Comparison of ENCODE assay signal across 9 mouse cellular contexts in the genomic region with DNA sequence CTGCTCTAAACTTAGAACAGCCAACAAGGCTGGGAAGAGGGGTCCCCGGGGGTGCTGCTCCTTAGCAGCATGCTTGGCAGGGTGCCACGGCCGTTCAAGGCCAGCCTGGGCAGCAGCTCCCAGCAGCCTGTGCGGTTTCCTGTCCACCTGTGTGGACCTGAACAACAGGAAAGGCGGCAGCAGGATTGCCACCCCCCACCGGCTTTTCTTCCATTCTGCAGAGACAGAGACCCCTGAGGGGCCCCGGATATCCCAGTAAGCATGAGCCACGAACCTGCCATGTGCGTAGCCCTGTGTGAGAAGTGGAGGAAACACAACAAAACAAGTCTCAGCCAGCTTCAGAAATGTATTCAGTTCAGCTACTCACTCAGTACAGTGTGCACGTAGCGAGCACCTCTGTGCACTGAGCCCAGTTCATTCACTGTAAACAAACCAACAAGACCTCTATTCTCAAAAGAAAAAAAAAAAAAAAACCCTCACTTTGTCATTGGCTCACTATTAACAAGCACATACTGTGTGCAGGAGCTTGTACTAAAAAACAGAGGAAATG.
DNase-seq lines count a peak whose midpoint lies in the region; ATAC-seq and TF ChIP-seq lines count a peak whose summit lies in the region.
"Had no signal": no experiment of that assay in that cellular context is flagged by ENCODE, and none has a peak within 500 bp of the region (broad histone marks: within the 10 kb centered on the region; RNA-seq: fewer than 3 reads in every experiment).

No protein-coding gene starts in this region.

- H3K9ac ChIP-seq in hindbrain, embryonic 16.5 days (ENCODE audit: low read depth, low read length): no peak overlapping the region

- DNase-seq in cerebellum, postnatal 10 days: peak; percentile 65 to 75
- no peak for DNase-seq in cerebellum, adult 9-10 months
- DNase-seq in thymus, adult 2 months: no peak
- no peak for DNase-seq in thymus, adult 18-20 months
- DNase-seq in lung, postnatal 14 days: peak; percentile 44
- DNase-seq in adipocyte (ENCODE audit: low spot score): no peak
- no peak for DNase-seq in left cerebral cortex, postnatal 14 days (ENCODE audit: low spot score in 2 of 2)

- H3K36me3 ChIP-seq in thymus, adult 2 months (ENCODE audit: control insufficient read depth, insufficient read depth, low read length): no peaks in the 10 kb centered on the region
- no peaks in the 10 kb centered on the region for H3K36me3 ChIP-seq in hindbrain, embryonic 16.5 days (ENCODE audit: control insufficient read depth, insufficient read depth, low read length)

- H3K4me2 ChIP-seq in hindbrain, embryonic 16.5 days (ENCODE audit: low read length): no peak overlapping the region

- H3K4me1 ChIP-seq in thymus, adult 2 months (replicated peaks; ENCODE audit: control insufficient read depth, insufficient read depth, low read length): peaks cover 27% of the 10 kb centered on the region
- peaks cover 23% of the 10 kb centered on the region for H3K4me1 ChIP-seq in hindbrain, embryonic 16.5 days (ENCODE audit: control insufficient read depth, insufficient read depth, low read depth, low read length)

- 14% methylated on average over 11 of the region's 11 CpGs for WGBS in thymus, adult 2 months
- 38% methylated on average over 11 of the region's 11 CpGs for WGBS in hindbrain, embryonic 16.5 days

- H3K4me3 ChIP-seq in thymus, adult 2 months (ENCODE audit: control insufficient read depth, insufficient read depth, low read length): no peak overlapping the region
- no peak overlapping the region for H3K4me3 ChIP-seq in hindbrain, embryonic 16.5 days (ENCODE audit: low read length)
- H3K4me3 ChIP-seq: megakaryocyte, embryonic 14.5 days had no signal

- TF ChIP-seq CTCF in thymus, adult 2 months (IDR thresholded peaks at IDR 0.05; ENCODE audit: borderline replicate concordance, control insufficient read depth, extremely low read depth, insufficient read depth, low read length, poor library complexity): no peak

- H3K9me3 ChIP-seq in hindbrain, embryonic 16.5 days (ENCODE audit: control insufficient read depth, low read length): no peaks in the 10 kb centered on the region
- H3K9me3 ChIP-seq: megakaryocyte, embryonic 14.5 days had no signal

- no peaks in the 10 kb centered on the region for H3K27me3 ChIP-seq in thymus, adult 2 months (ENCODE audit: control insufficient read depth, insufficient read depth, low read length)
- H3K27me3 ChIP-seq in hindbrain, embryonic 16.5 days (replicated peaks; ENCODE audit: control insufficient read depth, insufficient read depth, low read length): no peaks in the 10 kb centered on the region

- intact Hi-C loops in left cerebral cortex, postnatal 14 days (cut with DNase I): no loop called here

- peak overlapping the region; percentile 42; the same call in 1 of the 2 replicates for H3K27ac ChIP-seq in thymus, adult 2 months (ENCODE audit: control insufficient read depth, insufficient read depth, low read length)
- peak overlapping the region; percentile 52 for H3K27ac ChIP-seq in hindbrain, embryonic 16.5 days (ENCODE audit: low read depth, low read length)

- TF ChIP-seq POLR2A in thymus, adult 2 months (IDR thresholded peaks at IDR 0.05; ENCODE audit: control insufficient read depth, extremely low read depth, insufficient read depth, low read length, poor library complexity): no peak

- peak; percentile 53; the same call in 1 of the 2 replicates for ATAC-seq in hindbrain, embryonic 16.5 days

Comparison
In these comparisons a context has a peak if more than half of its experiments do, and no peak if none do; other contexts are left out.
1. DNase-seq: peak in cerebellum, postnatal 10 days (2 of 2) and lung, postnatal 14 days (single experiment); none in cerebellum, adult 9-10 months (single experiment), thymus, adult 2 months (single experiment), thymus, adult 18-20 months (0 of 2), adipocyte (single experiment) and left cerebral cortex, postnatal 14 days (0 of 2).